Mouse (Mus musculus) limb, embryonic 13.5 days (tissue): ENCODE measurements around the gene Sbno1. TPM values are rescaled to one million over a fixed set of nuclear protein-coding genes. Genes with fewer than 3 reads are reported as not detected.
"Not testable (repeated sequence)": the region's sequence is repeated elsewhere in the genome, so short reads cannot be mapped to it uniquely, and the experiment has no call there.

Experiments used
- ATAC-seq: fragments of 200-750 bp; cut with Nextera tagmentation; 2 replicates; pipeline ENCODE4 v1.8.0; 2017; ENCODE audit warnings: low read depth, moderate number of reproducible peaks, moderate TSS enrichment; ENCODE audit not compliant: low FRiP score
- H3K27ac ChIP-seq: fragments of 300-500 bp; sonication (generic); 2 replicates; pipeline ENCODE4 v1.5.1; 2015; ENCODE audit warnings: inconsistent platforms, mild to moderate bottlenecking, moderate library complexity
- H3K27me3 ChIP-seq: fragments of 300-500 bp; sonication (generic); 2 replicates; pipeline ENCODE4 v1.6.1; 2015; ENCODE audit warnings: mild to moderate bottlenecking, inconsistent platforms
- H3K36me3 ChIP-seq: fragments of 300-500 bp; sonication (generic); 2 replicates; pipeline ENCODE4 v1.6.1; 2015; ENCODE audit warnings: inconsistent platforms, mild to moderate bottlenecking, moderate library complexity
- H3K4me1 ChIP-seq: fragments of 300-500 bp; sonication (generic); 2 replicates; pipeline ENCODE4 v1.6.1; 2015; ENCODE audit warnings: inconsistent platforms
- H3K4me2 ChIP-seq: fragments of 300-500 bp; sonication (generic); replicated peaks from 2 replicates; pipeline ENCODE4 v1.6.1; 2015; ENCODE audit warnings: inconsistent platforms, mild to moderate bottlenecking, moderate library complexity
- H3K4me3 ChIP-seq: fragments of 300-500 bp; sonication (generic); 2 replicates; pipeline ENCODE4 v1.5.1; 2015; ENCODE audit warnings: moderate library complexity, mild to moderate bottlenecking, inconsistent platforms
- H3K9ac ChIP-seq: fragments of 300-500 bp; sonication (generic); 2 replicates; pipeline ENCODE4 v1.6.1; 2015; ENCODE audit warnings: mild to moderate bottlenecking, inconsistent platforms
- H3K9me3 ChIP-seq: fragments of 300-500 bp; sonication (generic); 2 replicates; pipeline ENCODE4 v1.6.1; 2016; ENCODE audit warnings: inconsistent platforms
- WGBS: fragments of 180-500 bp; shearing (Covaris S2); methylation state at CpG from one replicate; pipeline ENCODE4 v1.1.7; 2015; 5-methylcytosine and 5-hydroxymethylcytosine counted together
- microRNA-seq: library from miRNA; unstranded; fragments of <30 nt; microRNA quantifications from one replicate; pipeline ENCODE4, GENCODE M21; 2016
- polyA plus RNA-seq: library from polyadenylated mRNA; unstranded; fragments of >200 nt; fragmentation: Nextera tagmentation; extraction: Ambion mirVana; gene quantifications from 2 replicates; pipeline ENCODE4 v1.2.1, GENCODE M21; 2015

Gene Sbno1
- polyA plus RNA-seq, 1 experiment from 2014 or later: 104 TPM

GRCm38 (mm10) chr5:124341753-124342339 is 84.0 kb downstream of the Sbno1 start:
- Histone ChIP-seq H3K4me1 (peaks cover 18% of the 10 kb centered on the region), H3K36me3 (peaks cover 33% of the 10 kb centered on the region)
- not testable (repeated sequence) for H3K9me3 ChIP-seq, ATAC-seq, H3K27me3 ChIP-seq, H3K9ac ChIP-seq, H3K4me3 ChIP-seq, H3K27ac ChIP-seq, H3K4me2 ChIP-seq
- WGBS: 57% methylated on average over 6 of the region's 6 CpGs

- WGBS: 86% methylated on average over 8 of the region's 8 CpGs
- no peak for ATAC-seq
- Histone ChIP-seq H3K4me1 (peaks cover 18% of the 10 kb centered on the region), H3K27me3 (no peaks in the 10 kb centered on the region), H3K9me3 (no peaks in the 10 kb centered on the region), H3K4me2 (no peak overlapping the region), H3K4me3 (no peak overlapping the region), H3K27ac (peak overlapping the region; percentile 72; the same call in 1 of the 2 replicates), H3K9ac (no peak overlapping the region), H3K36me3 (peaks cover 9% of the 10 kb centered on the region; the same call in 1 of the 2 replicates)
These were observed 87.0 kb downstream of the Sbno1 start for GRCm38 (mm10) chr5:124338791-124339190.

DNA sequence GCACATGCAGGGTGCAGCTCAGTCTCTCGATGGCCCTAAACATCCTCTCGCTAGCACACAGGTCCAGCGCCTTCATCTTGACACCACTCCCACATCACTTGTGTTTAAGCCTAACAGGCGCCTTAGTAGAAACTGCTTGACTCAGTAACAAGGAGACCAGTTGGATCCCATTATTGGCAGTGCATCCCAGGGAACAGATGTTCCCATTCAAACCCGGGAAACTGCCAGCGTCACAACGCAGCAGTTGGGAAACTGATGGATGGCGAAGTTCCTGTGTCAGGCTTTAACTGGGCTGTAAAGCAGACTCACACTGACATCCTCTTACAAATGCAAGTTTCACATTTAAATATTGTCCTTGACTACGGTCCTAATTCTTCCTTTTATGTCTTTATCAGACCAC is 87.9 kb downstream of the Sbno1 start:
- 32% methylated on average over 9 of the region's 9 CpGs for WGBS
- no peak overlapping the region for H3K9ac ChIP-seq
- H3K27ac ChIP-seq: no peak overlapping the region
- peaks cover 18% of the 10 kb centered on the region for H3K4me1 ChIP-seq
- H3K4me3 ChIP-seq: no peak overlapping the region
- no peak overlapping the region for H3K4me2 ChIP-seq
- H3K9me3 ChIP-seq: no peaks in the 10 kb centered on the region
- H3K27me3 ChIP-seq: no peaks in the 10 kb centered on the region
- no peak for ATAC-seq
- peaks cover 3% of the 10 kb centered on the region; the same call in 1 of the 2 replicates for H3K36me3 ChIP-seq

DNA sequence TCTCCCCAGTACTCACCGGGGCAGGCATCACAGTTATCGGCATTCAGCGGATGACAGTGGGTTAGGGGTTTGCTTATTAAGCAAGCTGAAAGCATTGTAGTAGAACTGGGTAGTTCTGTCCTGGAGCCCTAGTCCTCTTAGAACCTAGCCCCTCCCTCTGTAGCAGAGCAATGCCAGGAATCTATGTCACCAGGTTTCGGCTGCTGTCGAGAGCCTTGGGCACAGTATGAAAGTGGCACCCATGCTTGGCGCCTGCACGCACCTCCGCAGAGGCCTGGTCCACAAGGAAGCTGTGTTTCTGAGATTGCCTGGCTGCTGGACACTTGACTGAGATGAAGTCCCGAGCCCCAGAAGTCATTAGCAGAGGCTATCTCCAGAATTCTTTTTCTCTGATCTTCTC is 88.7 kb downstream of the Sbno1 start:
- no peak overlapping the region for H3K4me3 ChIP-seq
- no peak overlapping the region for H3K9ac ChIP-seq
- no peak overlapping the region for H3K4me2 ChIP-seq
- no peak for ATAC-seq
- H3K27ac ChIP-seq: no peak overlapping the region
- no peaks in the 10 kb centered on the region for H3K9me3 ChIP-seq
- no peaks in the 10 kb centered on the region; the same call in 1 of the 2 replicates for H3K36me3 ChIP-seq
- no peaks in the 10 kb centered on the region for H3K27me3 ChIP-seq
- peaks cover 18% of the 10 kb centered on the region for H3K4me1 ChIP-seq
- WGBS: 83% methylated on average over 9 of the region's 9 CpGs

GRCm38 (mm10) chr5:124334392-124334791 is 91.4 kb downstream of the Sbno1 start:
- no peak overlapping the region for H3K9ac ChIP-seq

GRCm38 (mm10) chr5:124330086-124330485 is 95.7 kb downstream of the Sbno1 start:
- ATAC-seq: no peak
- no peak overlapping the region for H3K27ac ChIP-seq
- H3K36me3 ChIP-seq: no peaks in the 10 kb centered on the region; the same call in 1 of the 2 replicates
- H3K4me3 ChIP-seq: no peak overlapping the region
- H3K9me3 ChIP-seq: no peaks in the 10 kb centered on the region
- H3K4me2 ChIP-seq: no peak overlapping the region
- peaks cover 14% of the 10 kb centered on the region for H3K4me1 ChIP-seq
- H3K9ac ChIP-seq: no peak overlapping the region
- H3K27me3 ChIP-seq: no peaks in the 10 kb centered on the region
- WGBS: 88% methylated on average over 6 of the region's 6 CpGs

More at GRCm38 (mm10) chr5:124334392-124334791, 91.4 kb downstream of the Sbno1 start:
- Histone ChIP-seq H3K36me3 (no peaks in the 10 kb centered on the region; the same call in 1 of the 2 replicates), H3K27ac (peak overlapping the region; percentile 3; the same call in 1 of the 2 replicates), H3K4me2 (no peak overlapping the region), H3K4me1 (peaks cover 12% of the 10 kb centered on the region), H3K27me3 (no peaks in the 10 kb centered on the region), H3K9me3 (no peaks in the 10 kb centered on the region), H3K4me3 (no peak overlapping the region)
- no peak for ATAC-seq
- 55% methylated on average over 6 of the region's 6 CpGs for WGBS

- peak; percentile 98 for ATAC-seq
These were observed 98.1 kb downstream of the Sbno1 start, which contains the start of the genes Mphosph9 and 2810006K23Rik for GRCm38 (mm10) chr5:124327510-124328364. TSS of gene Mphosph9 (minus strand) at chr5:124327972. TSS of gene 2810006K23Rik (plus strand) at chr5:124328089.

GRCm38 (mm10) chr5:124326829-124327228 is 99.0 kb downstream of the Sbno1 start:
- peaks cover 14% of the 10 kb centered on the region for H3K4me1 ChIP-seq
- ATAC-seq: no peak
- WGBS: 4% methylated on average over 8 of the region's 8 CpGs
- H3K4me2 ChIP-seq: peak overlapping the region; percentile 78
- no peaks in the 10 kb centered on the region for H3K9me3 ChIP-seq
- H3K27me3 ChIP-seq: no peaks in the 10 kb centered on the region
- peak overlapping the region; percentile 95; the same call in 1 of the 2 replicates for H3K27ac ChIP-seq
- peaks cover 22% of the 10 kb centered on the region for H3K36me3 ChIP-seq
- H3K9ac ChIP-seq: peak overlapping the region; percentile 81
- peak overlapping the region; percentile 69 for H3K4me3 ChIP-seq

More at GRCm38 (mm10) chr5:124327510-124328364, 98.1 kb downstream of the Sbno1 start, which contains the start of the genes Mphosph9 and 2810006K23Rik:
- Histone ChIP-seq H3K4me1 (peaks cover 14% of the 10 kb centered on the region), H3K4me3 (peak within 1 kb of the TSS; percentile 69), H3K27me3 (no peaks in the 10 kb centered on the region), H3K9me3 (no peaks in the 10 kb centered on the region), H3K27ac (peak within 1 kb of the TSS; percentile 95), H3K4me2 (peak within 1 kb of the TSS; percentile 90), H3K9ac (peak within 1 kb of the TSS; percentile 81), H3K36me3 (peaks cover 15% of the 10 kb centered on the region)
- under 1% methylated on average over 72 of the region's 72 CpGs for WGBS

Small RNAs within 50 kb of the gene (microRNA-seq; reads per million reads assigned to microRNA genes)
- gene Gm27486: 0.52 reads per million

Other genes starting within 250 kb of the Sbno1 start
- gene Pitpnm2, start 176.2 kb downstream of the Sbno1 start, polyA plus RNA-seq: 3.5 and 4.2 TPM in 2 replicates
- 12.1 and 13.2 TPM in 2 replicates for gene Mphosph9, start 98.0 kb downstream of the Sbno1 start, polyA plus RNA-seq
- gene 2810006K23Rik, start 97.9 kb downstream of the Sbno1 start, polyA plus RNA-seq: 16.2 and 16.3 TPM in 2 replicates
- 43.7 and 49.6 TPM in 2 replicates for gene Cdk2ap1, start 62.9 kb downstream of the Sbno1 start, polyA plus RNA-seq
- 36.0 and 37.6 TPM in 2 replicates for gene Kmt5a, start 13.9 kb upstream of the Sbno1 start, polyA plus RNA-seq
- gene Rilpl2, start 52.4 kb upstream of the Sbno1 start, polyA plus RNA-seq: 34.6 and 37.2 TPM in 2 replicates
- gene Snrnp35, start 57.1 kb upstream of the Sbno1 start, polyA plus RNA-seq: 24.3 and 28.2 TPM in 2 replicates
- gene Rilpl1, start 105.4 kb upstream of the Sbno1 start, polyA plus RNA-seq: 26.0 and 27.8 TPM in 2 replicates
- 590 and 600 TPM in 2 replicates for gene Tmed2, start 114.7 kb upstream of the Sbno1 start, polyA plus RNA-seq
- 17.5 and 17.8 TPM in 2 replicates for gene Ddx55, start 126.9 kb upstream of the Sbno1 start, polyA plus RNA-seq
- gene Eif2b1, start 153.1 kb upstream of the Sbno1 start, polyA plus RNA-seq: 67.9 and 76.0 TPM in 2 replicates
- 74.4 and 78.5 TPM in 2 replicates for gene Gtf2h3, start 153.1 kb upstream of the Sbno1 start, polyA plus RNA-seq
- 54.1 and 54.7 TPM in 2 replicates for gene Atp6v0a2, start 202.6 kb upstream of the Sbno1 start, polyA plus RNA-seq